Mouse (Mus musculus) kidney, postnatal 4 days (tissue): ENCODE results near the gene Vegfc.

Source experiments
- DNase-seq, 2 experiments: peaks; one replicate each; pipeline ENCODE4 v3.0.0; 2021; ENCODE audit warnings: mixed read lengths in 2 of 2

Gene Vegfc

DNA sequence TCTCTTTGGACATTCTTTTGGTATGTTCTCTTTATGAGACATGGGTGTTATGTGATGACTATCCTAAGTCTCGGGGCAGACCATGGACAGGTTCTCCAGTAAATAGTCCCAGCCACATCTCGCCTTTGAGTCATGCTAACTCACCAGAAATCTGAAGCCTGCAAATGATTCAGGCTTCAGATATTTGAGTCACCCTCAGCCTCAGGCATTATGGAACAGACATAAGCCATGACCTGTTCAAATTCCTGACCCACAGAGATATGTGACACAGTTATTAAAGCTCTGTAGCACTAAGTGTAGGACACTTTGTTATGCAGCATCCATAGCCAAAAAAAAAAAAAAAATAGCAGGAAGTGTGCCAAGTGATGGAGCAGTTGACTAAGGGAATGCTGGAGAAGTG lies 138.8 kb downstream of the Vegfc start:
- DNase-seq: no peak

- DNase-seq: no peak
Measured at GRCm38 (mm10) chr8:54228801-54229204, 151.4 kb downstream of the Vegfc start.

DNA sequence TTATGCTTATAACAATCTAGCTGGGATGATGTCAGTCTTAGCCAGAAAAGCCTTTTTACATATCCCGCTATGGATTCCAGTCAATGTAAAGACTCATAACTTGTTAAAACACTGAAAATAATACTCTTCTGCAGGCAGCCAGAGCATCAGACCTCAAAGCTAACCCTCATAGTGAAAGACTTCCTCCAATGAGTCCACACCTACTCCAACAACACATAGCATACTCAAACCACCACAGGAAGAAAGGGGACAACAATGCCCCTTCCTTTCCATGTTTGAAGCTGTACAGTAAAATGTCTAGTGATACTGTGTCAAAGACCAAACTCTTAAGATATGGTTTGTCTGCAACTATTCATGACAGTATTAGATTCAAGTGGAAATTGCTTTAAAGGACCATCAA lies 153.2 kb downstream of the Vegfc start:
- DNase-seq: no peak

DNA sequence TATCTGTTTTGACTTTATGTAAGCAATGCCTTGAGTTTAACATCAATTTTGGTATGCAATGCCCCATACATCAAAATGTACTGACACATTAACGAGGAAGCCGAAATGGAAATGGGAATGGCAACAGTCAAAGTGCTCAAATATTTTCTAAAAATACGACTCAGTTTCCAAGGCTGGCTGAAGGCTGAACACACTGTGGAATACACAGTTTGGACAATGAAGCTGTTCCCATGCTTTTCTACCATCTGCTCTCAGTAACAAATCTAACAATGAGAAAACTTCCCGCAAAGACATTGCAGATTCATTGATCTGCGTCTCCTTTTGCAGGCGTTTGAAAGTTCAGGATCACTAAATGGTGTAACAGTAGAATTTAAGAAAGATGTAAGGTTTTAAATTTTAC lies 155.9 kb downstream of the Vegfc start:
- no peak for DNase-seq
